Mouse (Mus musculus): ENCODE measurements around the gene Lysmd4. TPM values are rescaled to one million over a fixed set of nuclear protein-coding genes. Genes with fewer than 3 reads are reported as not detected.

Lysmd4 gene
- polyA plus RNA-seq, 1 experiment from 2014 or later = 14.3 TPM

DNA sequence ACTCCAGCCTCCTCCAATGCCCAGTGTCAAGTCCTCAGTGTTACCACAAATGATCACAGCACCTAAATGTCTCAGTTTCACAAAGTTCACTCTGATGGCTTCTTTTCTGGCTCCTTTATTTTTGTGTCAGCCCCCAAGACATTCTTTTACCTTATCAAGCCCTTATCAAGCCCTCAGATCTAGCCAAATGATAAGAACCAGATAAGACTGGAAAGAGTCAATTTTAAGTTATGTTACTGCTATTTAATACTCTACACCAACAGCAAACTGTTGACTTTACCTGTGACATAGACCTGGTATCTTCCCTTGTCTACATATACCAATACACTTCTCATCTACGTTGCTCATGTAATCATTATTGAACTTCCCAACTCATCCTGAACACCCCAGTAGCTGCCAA is 74.1 kb downstream of the Lysmd4 start:
- Histone ChIP-seq H3K9me3 (replicated peaks; ENCODE audit: low read length) (no peaks in the 10 kb centered on the region), H3K4me3 (replicated peaks; ENCODE audit: low read depth, low read length) (no peak overlapping the region), H3K27me3 (ENCODE audit: insufficient read depth, low read length) (no peaks in the 10 kb centered on the region), H3K27ac (no peak overlapping the region), H3K4me2 (ENCODE audit: low read length) (no peak overlapping the region), H3K4me1 (replicated peaks; ENCODE audit: insufficient read depth, low read length) (no peaks in the 10 kb centered on the region), H3K9ac (ENCODE audit: low read depth, low read length) (no peak overlapping the region), H3K36me3 (ENCODE audit: insufficient read depth, low read length) (no peaks in the 10 kb centered on the region)
- no peak for ATAC-seq (replicated peaks; ENCODE audit: low FRiP score, low read depth)
- no peak for DNase-seq (ENCODE audit: low spot score)
- 76% methylated on average over 1 of the region's 1 CpGs for WGBS
- no peak for TF ChIP-seq CTCF (IDR thresholded peaks at IDR 0.05; ENCODE audit: low read depth)

DNA sequence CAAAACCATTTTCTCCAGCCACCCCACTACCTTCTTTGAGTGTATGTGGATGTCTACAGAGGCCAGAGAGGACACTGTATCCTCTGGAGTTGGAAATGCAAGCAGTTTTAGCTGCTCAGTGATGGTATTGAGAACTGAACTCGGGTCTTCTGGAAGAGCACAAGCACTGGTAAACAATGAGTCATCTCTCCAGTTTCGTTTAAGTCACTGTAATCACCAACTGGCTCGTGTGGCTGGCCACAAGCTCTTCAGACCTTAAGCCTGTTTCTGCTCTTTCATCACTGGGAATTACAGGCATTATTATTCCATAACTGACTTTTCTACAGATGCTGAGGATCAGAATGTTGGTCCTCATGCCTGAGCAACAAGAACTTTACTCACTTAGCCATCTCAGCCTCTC is 82.6 kb downstream of the Lysmd4 start:
- Histone ChIP-seq H3K27me3 (ENCODE audit: insufficient read depth, low read length) (no peaks in the 10 kb centered on the region), H3K4me1 (replicated peaks; ENCODE audit: insufficient read depth, low read length) (no peaks in the 10 kb centered on the region), H3K4me3 (replicated peaks; ENCODE audit: low read depth, low read length) (no peak overlapping the region), H3K4me2 (ENCODE audit: low read length) (no peak overlapping the region), H3K36me3 (ENCODE audit: insufficient read depth, low read length) (no peaks in the 10 kb centered on the region), H3K9ac (ENCODE audit: low read depth, low read length) (no peak overlapping the region), H3K27ac (no peak overlapping the region), H3K9me3 (replicated peaks; ENCODE audit: low read length) (no peaks in the 10 kb centered on the region)
- no peak for TF ChIP-seq CTCF (IDR thresholded peaks at IDR 0.05; ENCODE audit: low read depth)
- 94% methylated on average over 3 of the region's 3 CpGs for WGBS
- no peak for DNase-seq (ENCODE audit: low spot score)
- ATAC-seq (replicated peaks; ENCODE audit: low FRiP score, low read depth) = no peak

DNA sequence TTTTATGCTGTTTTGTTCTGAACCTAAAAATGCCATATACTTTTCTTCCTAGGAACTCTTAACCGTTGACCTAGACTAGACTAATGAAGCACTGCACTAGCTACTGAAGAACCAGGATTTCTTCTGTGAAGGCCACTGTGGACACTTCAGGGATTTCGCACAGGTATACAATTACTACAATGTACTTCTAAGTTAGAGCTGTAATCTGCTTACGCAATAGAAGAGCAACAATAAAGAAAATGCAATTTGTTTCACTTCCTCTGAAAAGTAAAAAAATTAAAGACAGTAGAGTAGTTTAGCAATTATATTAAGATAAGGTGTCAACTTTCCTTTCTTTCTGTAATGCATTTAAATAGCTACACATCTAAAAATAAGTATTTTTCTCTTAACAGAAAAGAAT is 84.7 kb downstream of the Lysmd4 start:
- H3K9me3 ChIP-seq (replicated peaks; ENCODE audit: low read length) = no peaks in the 10 kb centered on the region
- no peak overlapping the region for H3K4me3 ChIP-seq (replicated peaks; ENCODE audit: low read depth, low read length)
- no peak overlapping the region for H3K9ac ChIP-seq (ENCODE audit: low read depth, low read length)
- H3K27me3 ChIP-seq (ENCODE audit: insufficient read depth, low read length) = no peaks in the 10 kb centered on the region
- DNase-seq (ENCODE audit: low spot score) = no peak
- WGBS = 94% methylated on average over 3 of the region's 3 CpGs
- no peak for TF ChIP-seq CTCF (IDR thresholded peaks at IDR 0.05; ENCODE audit: low read depth)
- H3K27ac ChIP-seq = no peak overlapping the region
- no peaks in the 10 kb centered on the region for H3K4me1 ChIP-seq (replicated peaks; ENCODE audit: insufficient read depth, low read length)
- H3K4me2 ChIP-seq (ENCODE audit: low read length) = no peak overlapping the region
- no peak for ATAC-seq (replicated peaks; ENCODE audit: low FRiP score, low read depth)
- H3K36me3 ChIP-seq (ENCODE audit: insufficient read depth, low read length) = no peaks in the 10 kb centered on the region

DNA sequence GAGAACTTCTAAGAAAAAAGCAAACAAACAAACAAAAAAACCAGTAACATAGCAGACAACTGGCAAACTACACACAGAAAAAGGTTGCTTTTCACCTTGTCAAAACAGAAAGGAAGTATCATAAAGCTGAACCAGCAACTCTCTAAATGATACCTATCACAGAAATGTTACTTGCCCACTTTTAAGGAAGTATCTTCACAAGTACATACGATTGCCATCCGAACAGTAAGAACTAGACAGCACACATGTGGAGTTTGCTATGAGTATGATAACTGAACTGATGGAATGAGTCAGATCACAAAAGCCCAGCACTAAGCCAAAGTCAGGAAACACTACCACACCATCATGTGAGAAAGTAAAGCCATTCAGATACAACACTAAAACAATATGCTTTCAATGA is 85.8 kb downstream of the Lysmd4 start:
- H3K27me3 ChIP-seq (ENCODE audit: insufficient read depth, low read length) = no peaks in the 10 kb centered on the region
- TF ChIP-seq CTCF (IDR thresholded peaks at IDR 0.05; ENCODE audit: low read depth) = no peak
- H3K4me1 ChIP-seq (replicated peaks; ENCODE audit: insufficient read depth, low read length) = no peaks in the 10 kb centered on the region
- H3K4me2 ChIP-seq (ENCODE audit: low read length) = no peak overlapping the region
- DNase-seq (ENCODE audit: low spot score) (no peak), ATAC-seq (replicated peaks; ENCODE audit: low FRiP score, low read depth) (no peak)
- no peak overlapping the region for H3K4me3 ChIP-seq (replicated peaks; ENCODE audit: low read depth, low read length)
- H3K36me3 ChIP-seq (ENCODE audit: insufficient read depth, low read length) = no peaks in the 10 kb centered on the region
- H3K27ac ChIP-seq = no peak overlapping the region
- H3K9ac ChIP-seq (ENCODE audit: low read depth, low read length) = no peak overlapping the region
- WGBS = 85% methylated on average over 2 of the region's 2 CpGs
- no peaks in the 10 kb centered on the region for H3K9me3 ChIP-seq (replicated peaks; ENCODE audit: low read length)

DNA sequence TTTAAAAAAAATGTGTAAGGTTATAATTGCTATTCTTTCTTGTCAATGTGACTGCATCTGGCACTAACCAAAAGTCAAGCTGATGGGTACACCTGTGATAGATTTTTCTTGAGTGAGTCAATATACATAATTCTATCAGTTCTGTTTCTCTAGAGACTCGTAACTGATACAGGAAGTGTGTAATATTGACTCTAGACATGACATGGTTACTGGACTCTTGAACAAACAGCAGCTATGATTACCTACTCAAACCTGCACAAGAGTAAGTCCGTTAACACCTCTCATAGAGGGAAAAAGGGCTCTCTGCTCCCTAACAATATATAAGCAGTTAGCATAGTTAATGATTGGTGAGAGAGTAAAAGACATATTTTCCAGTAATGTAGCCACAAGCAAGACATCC is 87.8 kb downstream of the Lysmd4 start:
- Histone ChIP-seq H3K9me3 (replicated peaks; ENCODE audit: low read length) (no peaks in the 10 kb centered on the region), H3K4me2 (ENCODE audit: low read length) (no peak overlapping the region), H3K4me3 (replicated peaks; ENCODE audit: low read depth, low read length) (no peak overlapping the region), H3K9ac (ENCODE audit: low read depth, low read length) (no peak overlapping the region), H3K36me3 (ENCODE audit: insufficient read depth, low read length) (0 out of 2 replicates have a peak, but pooled peaks cover 4% of the 10 kb centered on the region), H3K4me1 (replicated peaks; ENCODE audit: insufficient read depth, low read length) (no peaks in the 10 kb centered on the region), H3K27ac (no peak overlapping the region), H3K27me3 (ENCODE audit: insufficient read depth, low read length) (no peaks in the 10 kb centered on the region)
- ATAC-seq (replicated peaks; ENCODE audit: low FRiP score, low read depth) (no peak), DNase-seq (ENCODE audit: low spot score) (no peak)
- TF ChIP-seq CTCF (IDR thresholded peaks at IDR 0.05; ENCODE audit: low read depth) = no peak
- 73% methylated on average over 2 of the region's 2 CpGs for whole genome bisulfite sequencing

DNA sequence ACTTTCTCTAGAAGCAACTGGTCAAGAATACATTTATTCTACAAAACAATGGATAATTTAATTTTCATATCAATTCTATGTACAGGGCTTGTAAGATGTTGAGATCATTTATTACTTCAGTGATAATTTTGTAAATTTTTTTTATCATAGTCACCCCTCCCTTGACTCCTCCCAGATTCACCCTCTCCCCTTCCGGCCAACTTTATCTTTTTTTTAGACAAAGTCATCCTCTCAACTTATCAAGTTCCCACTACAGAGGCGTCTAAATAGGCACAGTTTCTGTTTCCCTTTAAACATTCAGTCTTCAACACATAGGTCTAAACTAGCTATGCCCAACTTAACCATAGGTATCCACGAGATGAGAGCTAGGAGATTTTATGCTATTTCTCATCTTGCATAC is 90.9 kb downstream of the Lysmd4 start:
- no peak for ATAC-seq (replicated peaks; ENCODE audit: low FRiP score, low read depth)
- Histone ChIP-seq H3K4me1 (replicated peaks; ENCODE audit: insufficient read depth, low read length) (no peaks in the 10 kb centered on the region), H3K27me3 (ENCODE audit: insufficient read depth, low read length) (no peaks in the 10 kb centered on the region), H3K9ac (ENCODE audit: low read depth, low read length) (no peak overlapping the region), H3K4me2 (ENCODE audit: low read length) (no peak overlapping the region), H3K9me3 (replicated peaks; ENCODE audit: low read length) (no peaks in the 10 kb centered on the region), H3K4me3 (replicated peaks; ENCODE audit: low read depth, low read length) (no peak overlapping the region), H3K36me3 (ENCODE audit: insufficient read depth, low read length) (0 out of 2 replicates have a peak, but pooled peaks cover 4% of the 10 kb centered on the region), H3K27ac (no peak overlapping the region)
- WGBS = 89% methylated on average over 3 of the region's 3 CpGs
- no peak for TF ChIP-seq CTCF (IDR thresholded peaks at IDR 0.05; ENCODE audit: low read depth)
- DNase-seq (ENCODE audit: low spot score) = no peak

DNA sequence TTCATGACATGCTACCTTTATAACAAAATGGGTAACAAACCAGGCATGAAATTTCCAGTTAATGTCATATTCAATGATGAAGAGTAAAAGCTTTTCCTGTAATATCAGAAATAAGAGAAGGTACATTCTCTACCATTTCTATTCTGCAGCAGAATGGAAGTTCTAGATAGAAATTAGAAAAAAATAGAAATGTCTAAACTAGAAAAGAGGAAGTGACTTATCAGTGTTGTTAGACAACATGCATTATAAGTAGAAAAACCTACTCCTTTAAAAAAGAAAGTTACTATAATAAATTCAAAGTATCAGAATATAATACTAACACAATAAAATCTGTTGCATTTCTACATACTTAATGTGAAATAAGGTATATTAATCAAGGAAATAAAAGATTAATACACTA is 96.4 kb downstream of the Lysmd4 start:
- Histone ChIP-seq H3K9ac (ENCODE audit: low read depth, low read length) (no peak overlapping the region), H3K27ac (no peak overlapping the region), H3K36me3 (ENCODE audit: insufficient read depth, low read length) (no peaks in the 10 kb centered on the region), H3K27me3 (ENCODE audit: insufficient read depth, low read length) (no peaks in the 10 kb centered on the region), H3K9me3 (replicated peaks; ENCODE audit: low read length) (no peaks in the 10 kb centered on the region), H3K4me2 (ENCODE audit: low read length) (no peak overlapping the region), H3K4me3 (replicated peaks; ENCODE audit: low read depth, low read length) (no peak overlapping the region), H3K4me1 (replicated peaks; ENCODE audit: insufficient read depth, low read length) (no peaks in the 10 kb centered on the region)
- no peak for ATAC-seq (replicated peaks; ENCODE audit: low FRiP score, low read depth)
- TF ChIP-seq CTCF (IDR thresholded peaks at IDR 0.05; ENCODE audit: low read depth) = no peak
- DNase-seq (ENCODE audit: low spot score) = no peak

All from kidney, postnatal 0 days (tissue).